Mouse (Mus musculus): ENCODE results near the gene Rbfox2. TPM values are rescaled to one million over a fixed set of nuclear protein-coding genes. Genes with fewer than 3 reads are reported as not detected.
A peak's percentile ranks its signal among the peaks of the same experiment; 100 is the strongest.
"Not testable (repeated sequence)": the region's sequence is repeated elsewhere in the genome, so short reads cannot be mapped to it uniquely, and the experiment has no call there.

Rbfox2 gene
- polyA plus RNA-seq, 1 experiment from 2014 or later, result 96.9 TPM

DNA sequence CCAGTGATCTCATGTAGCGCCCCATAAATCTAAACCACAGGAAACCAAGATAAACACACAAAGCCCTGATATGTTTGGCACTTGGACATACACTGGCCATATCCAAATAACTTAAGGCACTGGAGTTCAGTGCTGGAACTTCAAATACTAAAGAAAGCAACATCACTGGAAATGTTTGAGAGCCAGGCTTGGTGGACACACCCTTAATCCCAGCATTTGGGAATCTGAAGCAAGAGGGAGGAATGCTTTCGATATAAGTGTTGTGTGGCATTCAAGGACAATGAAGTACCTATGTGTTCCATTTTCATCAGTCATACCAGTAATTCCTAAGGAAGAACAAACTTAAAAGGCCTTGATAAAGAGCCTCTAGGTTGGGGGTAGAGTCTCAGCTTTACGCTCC is 13.3 kb downstream of the Rbfox2 start:
- no peak for ATAC-seq (ENCODE audit: insufficient number of reproducible peaks, insufficient read depth, low FRiP score, low TSS enrichment)
- Histone ChIP-seq H3K4me3 (no peak overlapping the region), H3K27me3 (no peaks in the 10 kb centered on the region), H3K9ac (no peak overlapping the region), H3K9me3 (no peaks in the 10 kb centered on the region), H3K4me1 (peaks cover 57% of the 10 kb centered on the region), H3K4me2 (replicated peaks) (no peak overlapping the region), H3K36me3 (no peaks in the 10 kb centered on the region), H3K27ac (no peak overlapping the region)
- 88% methylated on average over 3 of the region's 3 CpGs for WGBS

- Histone ChIP-seq H3K9ac (no peak overlapping the region), H3K27ac (no peak overlapping the region), H3K4me3 (no peak overlapping the region), H3K9me3 (no peaks in the 10 kb centered on the region), H3K27me3 (no peaks in the 10 kb centered on the region), H3K36me3 (no peaks in the 10 kb centered on the region), H3K4me2 (replicated peaks) (no peak overlapping the region), H3K4me1 (peaks cover 49% of the 10 kb centered on the region)
- WGBS, result 62% methylated on average over 6 of the region's 6 CpGs
- ATAC-seq (ENCODE audit: insufficient number of reproducible peaks, insufficient read depth, low FRiP score, low TSS enrichment), result no peak
Observed at GRCm38 (mm10) chr15:77292381-77292780, 14.4 kb downstream of the Rbfox2 start.

- H3K4me1 ChIP-seq, result peaks cover 40% of the 10 kb centered on the region
- H3K9ac ChIP-seq, result no peak overlapping the region
- ATAC-seq (ENCODE audit: insufficient number of reproducible peaks, insufficient read depth, low FRiP score, low TSS enrichment), result peak; percentile 47; the same call in 1 of the 2 replicates
- H3K9me3 ChIP-seq, result no peaks in the 10 kb centered on the region
- no peak overlapping the region for H3K4me3 ChIP-seq
- no peaks in the 10 kb centered on the region for H3K36me3 ChIP-seq
- WGBS, result 24% methylated on average over 7 of the region's 7 CpGs
- peak overlapping the region; percentile 36; the same call in 1 of the 2 replicates for H3K27ac ChIP-seq
- no peaks in the 10 kb centered on the region for H3K27me3 ChIP-seq
- no peak overlapping the region for H3K4me2 ChIP-seq (replicated peaks)
Observed at GRCm38 (mm10) chr15:77291471-77291870, 15.3 kb downstream of the Rbfox2 start.

- H3K36me3 ChIP-seq, result no peaks in the 10 kb centered on the region
- ATAC-seq (ENCODE audit: insufficient number of reproducible peaks, insufficient read depth, low FRiP score, low TSS enrichment), result no peak
- H3K27me3 ChIP-seq, result no peaks in the 10 kb centered on the region
- no peak overlapping the region for H3K4me3 ChIP-seq
- no peak overlapping the region for H3K4me2 ChIP-seq (replicated peaks)
- peaks cover 32% of the 10 kb centered on the region for H3K4me1 ChIP-seq
- no peak overlapping the region for H3K27ac ChIP-seq
- WGBS, result 77% methylated on average over 2 of the region's 2 CpGs
- H3K9ac ChIP-seq, result no peak overlapping the region
- H3K9me3 ChIP-seq, result no peaks in the 10 kb centered on the region
Observed at GRCm38 (mm10) chr15:77290352-77290751, 16.5 kb downstream of the Rbfox2 start.

GRCm38 (mm10) chr15:77280130-77280529 is 26.7 kb downstream of the Rbfox2 start:
- Histone ChIP-seq H3K4me2 (replicated peaks) (no peak overlapping the region), H3K4me1 (peaks cover 29% of the 10 kb centered on the region; the same call in 1 of the 2 replicates), H3K36me3 (no peaks in the 10 kb centered on the region), H3K9me3 (no peaks in the 10 kb centered on the region), H3K4me3 (no peak overlapping the region), H3K9ac (no peak overlapping the region), H3K27ac (no peak overlapping the region), H3K27me3 (no peaks in the 10 kb centered on the region)
- 89% methylated on average over 1 of the region's 1 CpGs for WGBS
- no peak for ATAC-seq (ENCODE audit: insufficient number of reproducible peaks, insufficient read depth, low FRiP score, low TSS enrichment)

GRCm38 (mm10) chr15:77278825-77279224 is 28.0 kb downstream of the Rbfox2 start:
- Histone ChIP-seq H3K27me3 (no peaks in the 10 kb centered on the region), H3K36me3 (no peaks in the 10 kb centered on the region), H3K9ac (no peak overlapping the region), H3K27ac (0 out of 2 replicates have a peak overlapping the region, but pooled peaks have one; percentile 41), H3K9me3 (no peaks in the 10 kb centered on the region), H3K4me3 (no peak overlapping the region), H3K4me2 (replicated peaks) (no peak overlapping the region), H3K4me1 (peaks cover 29% of the 10 kb centered on the region; the same call in 1 of the 2 replicates)
- WGBS, result 48% methylated on average over 5 of the region's 5 CpGs
- no peak for ATAC-seq (ENCODE audit: insufficient number of reproducible peaks, insufficient read depth, low FRiP score, low TSS enrichment)

DNA sequence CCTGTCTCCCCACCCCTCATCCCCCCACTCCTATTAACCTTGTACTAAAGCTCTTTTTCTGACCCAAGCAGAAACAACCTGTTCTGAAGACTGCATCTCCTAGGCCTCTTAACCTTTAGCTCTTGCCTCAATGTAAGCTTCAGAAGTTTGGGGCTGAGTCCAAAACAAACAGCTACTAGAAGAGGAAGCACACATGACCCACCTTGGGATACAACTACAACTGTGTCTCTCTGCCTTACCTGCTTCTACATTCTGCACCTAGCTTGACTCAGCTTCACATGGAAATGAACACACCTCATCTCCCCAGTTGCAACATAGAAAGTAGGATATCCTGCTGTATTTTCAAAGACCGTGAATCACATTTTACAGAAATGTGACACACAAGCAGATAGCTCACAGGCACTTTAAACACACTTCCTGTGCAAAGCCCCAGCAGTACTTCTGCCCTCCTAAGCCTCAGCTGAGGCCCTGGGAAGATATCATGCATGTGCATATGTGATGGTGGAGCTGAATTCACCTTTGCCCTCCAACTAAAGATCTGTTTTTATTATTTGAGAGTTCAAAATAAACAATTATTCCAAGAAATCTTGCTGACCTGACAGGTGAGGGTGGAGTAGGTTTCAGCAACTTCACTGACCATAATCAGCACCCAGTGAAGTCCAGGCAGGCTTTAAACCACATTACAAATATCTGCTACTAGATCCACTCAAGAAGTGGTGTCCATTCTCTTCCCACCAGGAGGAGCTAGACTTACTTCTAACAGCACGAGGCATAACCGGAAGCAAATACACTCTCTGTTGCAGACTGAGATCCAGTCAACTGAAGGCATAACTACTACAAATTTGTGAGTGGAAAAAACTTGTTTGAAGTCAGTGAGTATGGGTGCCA is 29.7 kb downstream of the Rbfox2 start:
- Histone ChIP-seq H3K27ac (no peak overlapping the region), H3K4me3 (no peak overlapping the region), H3K4me1 (peaks cover 34% of the 10 kb centered on the region; the same call in 1 of the 2 replicates), H3K36me3 (no peaks in the 10 kb centered on the region), H3K9me3 (no peaks in the 10 kb centered on the region), H3K9ac (no peak overlapping the region), H3K27me3 (no peaks in the 10 kb centered on the region), H3K4me2 (replicated peaks) (no peak overlapping the region)
- WGBS, result 73% methylated on average over 3 of the region's 3 CpGs
- no peak for ATAC-seq (ENCODE audit: insufficient number of reproducible peaks, insufficient read depth, low FRiP score, low TSS enrichment)

GRCm38 (mm10) chr15:77276300-77276699 is 30.5 kb downstream of the Rbfox2 start:
- no peak for ATAC-seq (ENCODE audit: insufficient number of reproducible peaks, insufficient read depth, low FRiP score, low TSS enrichment)
- Histone ChIP-seq H3K4me3 (no peak overlapping the region), H3K4me2 (replicated peaks) (no peak overlapping the region), H3K36me3 (no peaks in the 10 kb centered on the region), H3K27ac (0 out of 2 replicates have a peak overlapping the region, but pooled peaks have one; percentile 30), H3K9me3 (no peaks in the 10 kb centered on the region), H3K4me1 (peaks cover 34% of the 10 kb centered on the region; the same call in 1 of the 2 replicates), H3K9ac (no peak overlapping the region), H3K27me3 (no peaks in the 10 kb centered on the region)
- WGBS, result 66% methylated on average over 1 of the region's 1 CpGs

DNA sequence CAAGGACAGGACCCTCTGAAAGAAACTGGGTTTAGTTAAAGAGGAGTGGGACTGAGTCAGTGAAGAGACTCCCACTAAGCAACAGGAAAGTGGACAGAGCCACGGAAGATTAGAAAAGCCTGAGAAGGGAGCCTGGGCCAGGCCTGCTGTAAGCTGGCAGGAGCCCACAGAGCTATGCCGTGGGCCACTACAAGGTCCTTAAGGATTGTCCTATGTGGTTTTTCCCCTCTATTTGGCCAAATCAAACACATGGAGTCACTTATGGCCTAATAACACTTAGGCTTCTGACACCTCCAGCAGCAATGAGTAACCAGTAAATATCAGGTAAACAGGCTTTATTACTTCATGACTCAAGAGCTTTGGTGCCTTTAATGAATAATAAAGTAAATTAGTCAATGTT is 31.2 kb downstream of the Rbfox2 start:
- H3K4me3 ChIP-seq, result no peak overlapping the region
- WGBS, result 83% methylated on average over 2 of the region's 2 CpGs
- no peaks in the 10 kb centered on the region for H3K36me3 ChIP-seq
- ATAC-seq (ENCODE audit: insufficient number of reproducible peaks, insufficient read depth, low FRiP score, low TSS enrichment), result no peak
- no peak overlapping the region for H3K4me2 ChIP-seq (replicated peaks)
- no peak overlapping the region for H3K9ac ChIP-seq
- peaks cover 29% of the 10 kb centered on the region; the same call in 1 of the 2 replicates for H3K4me1 ChIP-seq
- H3K27ac ChIP-seq, result no peak overlapping the region
- H3K9me3 ChIP-seq, result no peaks in the 10 kb centered on the region
- H3K27me3 ChIP-seq, result no peaks in the 10 kb centered on the region

DNA sequence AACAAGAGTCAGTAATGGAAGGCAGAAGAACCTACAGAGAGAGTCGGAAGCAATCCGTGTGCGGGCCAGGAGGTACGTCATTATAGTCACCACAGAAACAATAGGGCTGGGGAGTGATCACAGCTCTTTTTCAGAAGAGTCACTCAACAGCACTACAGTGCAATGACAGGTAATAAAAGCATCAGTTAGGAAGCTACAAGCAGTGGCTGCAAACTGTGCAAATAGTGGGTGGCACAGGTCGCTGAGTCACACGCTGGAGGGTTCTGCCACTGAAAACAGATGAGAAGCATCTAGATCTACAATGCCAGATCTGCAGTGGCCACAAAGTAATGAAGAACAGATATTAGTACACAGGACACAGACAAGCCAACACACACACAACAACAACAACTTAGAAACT is 32.9 kb downstream of the Rbfox2 start:
- WGBS, result 88% methylated on average over 6 of the region's 6 CpGs
- H3K9me3 ChIP-seq, result no peaks in the 10 kb centered on the region
- no peaks in the 10 kb centered on the region for H3K36me3 ChIP-seq
- no peak overlapping the region for H3K4me2 ChIP-seq (replicated peaks)
- no peaks in the 10 kb centered on the region for H3K27me3 ChIP-seq
- no peak overlapping the region for H3K27ac ChIP-seq
- ATAC-seq (ENCODE audit: insufficient number of reproducible peaks, insufficient read depth, low FRiP score, low TSS enrichment), result no peak
- H3K9ac ChIP-seq, result no peak overlapping the region
- H3K4me3 ChIP-seq, result no peak overlapping the region
- peaks cover 29% of the 10 kb centered on the region; the same call in 1 of the 2 replicates for H3K4me1 ChIP-seq

GRCm38 (mm10) chr15:77271285-77271684 is 35.5 kb downstream of the Rbfox2 start:
- H3K4me3 ChIP-seq, result no peak overlapping the region
- H3K4me2 ChIP-seq (replicated peaks), result no peak overlapping the region
- no peaks in the 10 kb centered on the region for H3K36me3 ChIP-seq
- WGBS, result 92% methylated on average over 5 of the region's 5 CpGs
- no peaks in the 10 kb centered on the region for H3K27me3 ChIP-seq
- no peak overlapping the region for H3K27ac ChIP-seq
- H3K9me3 ChIP-seq, result no peaks in the 10 kb centered on the region
- no peak overlapping the region for H3K9ac ChIP-seq
- H3K4me1 ChIP-seq, result peaks cover 34% of the 10 kb centered on the region
- ATAC-seq (ENCODE audit: insufficient number of reproducible peaks, insufficient read depth, low FRiP score, low TSS enrichment), result no peak

GRCm38 (mm10) chr15:77269496-77269895 is 37.3 kb downstream of the Rbfox2 start:
- not testable (repeated sequence) for ATAC-seq (ENCODE audit: insufficient number of reproducible peaks, insufficient read depth, low FRiP score, low TSS enrichment); H3K4me3 ChIP-seq; H3K27me3 ChIP-seq; H3K4me2 ChIP-seq (replicated peaks); H3K9ac ChIP-seq; H3K27ac ChIP-seq; H3K36me3 ChIP-seq; H3K9me3 ChIP-seq
- H3K4me1 ChIP-seq, result peaks cover 35% of the 10 kb centered on the region
- 81% methylated on average over 1 of the region's 1 CpGs for WGBS

Data from embryonic facial prominence, embryonic 12.5 days (tissue).